Mouse (Mus musculus): ENCODE data around the gene Mycl.

DNA sequence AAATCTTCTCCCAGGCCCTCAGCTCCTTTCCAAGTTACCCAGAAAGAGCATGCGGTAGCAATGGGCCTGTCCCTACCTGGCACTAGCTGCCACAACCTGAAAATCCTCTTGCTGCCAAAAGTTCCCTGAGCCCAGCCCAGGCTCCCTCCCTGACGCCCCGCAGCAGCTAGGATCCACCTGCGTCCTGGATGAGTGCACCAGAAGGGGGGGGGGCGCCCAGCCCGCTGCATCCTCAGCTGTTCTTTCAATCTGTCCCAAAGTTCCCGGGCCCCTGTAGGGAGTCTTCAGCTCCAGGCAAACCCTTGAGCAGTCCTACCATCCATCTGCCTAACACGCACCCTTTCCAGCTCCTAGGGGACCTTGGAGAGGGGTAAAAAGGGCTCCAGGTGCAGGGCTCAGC, 35.6 kb upstream of the Mycl start:
- TF ChIP-seq CTCF (IDR thresholded peaks at IDR 0.05; ENCODE audit: extremely low read depth, insufficient read length, insufficient replicate concordance, low read depth, low read length), result no peak
- no peak for TF ChIP-seq POLR2A (IDR thresholded peaks at IDR 0.05; ENCODE audit: low read depth, low read length)
